Mouse (Mus musculus): ENCODE results near the gene Ciz1. TPM values are rescaled to one million over a fixed set of nuclear protein-coding genes. Genes with fewer than 3 reads are reported as not detected.

The Ciz1 gene
- 225 and 268 TPM in 2 replicates for polyA plus RNA-seq (2012; rRNA removed)

DNA sequence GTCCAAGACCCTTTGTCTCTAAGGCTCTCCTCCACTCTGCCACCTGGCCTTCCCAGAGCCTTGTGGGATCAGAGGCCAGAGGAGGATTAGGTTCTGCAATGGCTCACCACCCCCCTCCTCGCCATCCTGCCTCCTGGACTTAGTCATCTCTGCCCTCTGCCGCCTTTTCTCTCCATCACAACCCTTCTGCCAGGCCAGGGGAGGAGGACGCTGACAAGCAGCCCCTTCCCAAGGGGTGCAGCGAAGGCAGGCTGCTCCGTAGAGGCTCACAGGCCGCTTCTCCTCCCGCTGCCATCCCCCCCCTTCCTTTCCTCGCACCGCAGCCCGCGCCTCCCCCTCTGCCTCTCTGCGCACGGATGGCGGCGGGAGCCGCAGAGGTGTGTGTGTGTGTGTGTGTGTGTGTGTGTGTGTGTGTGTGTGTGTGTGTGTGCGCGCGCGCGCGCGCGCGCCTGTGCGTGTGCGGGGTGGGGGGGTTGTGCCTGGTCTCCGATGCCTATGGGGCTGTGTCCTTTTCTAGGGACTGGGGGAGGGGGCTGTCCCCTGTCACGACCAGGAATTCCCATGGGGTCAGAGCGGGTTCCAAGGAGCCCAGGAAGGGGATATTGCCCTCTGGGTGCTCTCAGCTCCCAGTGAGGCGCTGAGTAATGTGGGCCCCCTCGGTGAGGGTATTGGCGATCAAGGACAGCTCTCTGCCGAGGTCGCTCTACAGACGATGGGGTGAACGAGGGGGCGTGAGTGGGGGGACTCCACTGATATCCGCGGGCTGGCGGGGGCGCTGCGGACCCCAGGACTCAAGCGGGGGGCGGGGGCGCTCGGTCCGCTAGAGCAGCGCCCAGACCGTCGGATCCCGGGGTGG, at the start of gene Ciz1:
Ciz1 (plus strand) TSS at position 177 of the 856 bp plus-strand sequence.
- no peak for TF ChIP-seq CTCF (IDR thresholded peaks at IDR 0.05; ENCODE audit: borderline replicate concordance, extremely low read depth, insufficient read depth, insufficient read length)
- TF ChIP-seq POLR2A (IDR thresholded peaks at IDR 0.05; ENCODE audit: borderline replicate concordance, extremely low read depth, insufficient read depth, insufficient read length, poor library complexity, severe bottlenecking), result peak; percentile 28; the same call in 1 of the 2 replicates
- DNase-seq (ENCODE audit: low read depth), result peak; percentile 85

DNA sequence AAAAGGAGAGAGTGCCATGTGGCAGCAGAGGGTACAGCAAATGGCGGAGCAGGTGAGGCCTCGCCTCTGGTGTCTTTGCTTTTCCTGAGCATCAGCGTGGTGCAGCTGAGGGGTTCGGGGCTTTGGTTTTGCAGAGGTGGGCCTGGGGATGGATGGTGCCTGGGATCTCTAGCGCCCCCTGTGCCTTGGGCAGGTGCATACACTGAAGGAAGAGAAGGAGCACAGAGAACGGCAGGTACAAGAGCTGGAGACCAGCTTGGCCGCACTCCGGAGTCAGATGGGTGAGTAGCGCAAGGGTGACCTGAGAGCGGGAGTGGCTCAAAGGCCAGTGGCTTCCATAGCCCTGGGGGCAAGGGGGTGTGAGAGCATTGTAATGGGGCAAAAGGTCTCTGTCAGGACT, 49.2 kb upstream of the Ciz1 start:
- DNase-seq (ENCODE audit: low read depth), result no peak
- TF ChIP-seq CTCF (IDR thresholded peaks at IDR 0.05; ENCODE audit: borderline replicate concordance, extremely low read depth, insufficient read depth, insufficient read length) (0 out of 2 replicates have a peak, but pooled peaks have one; percentile 4), POLR2A (IDR thresholded peaks at IDR 0.05; ENCODE audit: borderline replicate concordance, extremely low read depth, insufficient read depth, insufficient read length, poor library complexity, severe bottlenecking) (no peak)

DNA sequence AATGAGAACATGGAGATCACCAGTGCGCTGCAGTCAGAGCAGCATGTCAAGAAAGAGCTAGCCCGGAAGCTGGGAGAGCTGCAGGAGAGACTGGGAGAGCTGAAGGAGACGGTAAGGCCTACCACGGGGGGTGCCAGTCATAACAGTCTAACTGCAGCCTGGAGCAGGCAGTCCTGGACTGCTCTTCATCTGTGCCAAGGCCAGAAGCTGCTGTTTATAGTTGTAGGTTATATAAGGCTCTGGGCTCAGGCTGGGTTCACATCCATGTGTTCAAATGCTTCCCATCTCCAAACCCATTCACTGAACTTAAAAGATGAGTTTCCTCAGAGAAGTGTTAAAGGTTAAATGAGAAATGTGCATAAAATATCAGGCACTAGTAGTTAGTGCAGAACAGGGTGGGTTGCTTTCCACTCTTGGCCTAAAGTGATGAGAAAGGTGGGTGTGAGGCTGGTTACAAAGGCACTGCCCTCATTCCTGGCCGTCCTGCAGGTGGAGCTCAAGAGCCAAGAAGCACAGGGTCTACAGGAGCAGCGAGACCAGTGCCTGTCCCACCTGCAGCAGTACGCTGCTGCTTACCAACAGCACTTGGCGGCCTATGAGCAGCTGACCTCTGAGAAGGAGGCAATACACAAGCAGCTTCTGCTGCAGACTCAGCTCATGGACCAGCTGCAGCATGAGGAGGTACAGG, 47.8 kb upstream of the Ciz1 start:
- TF ChIP-seq POLR2A (IDR thresholded peaks at IDR 0.05; ENCODE audit: borderline replicate concordance, extremely low read depth, insufficient read depth, insufficient read length, poor library complexity, severe bottlenecking) (no peak), CTCF (IDR thresholded peaks at IDR 0.05; ENCODE audit: borderline replicate concordance, extremely low read depth, insufficient read depth, insufficient read length) (peak; percentile 71)

DNA sequence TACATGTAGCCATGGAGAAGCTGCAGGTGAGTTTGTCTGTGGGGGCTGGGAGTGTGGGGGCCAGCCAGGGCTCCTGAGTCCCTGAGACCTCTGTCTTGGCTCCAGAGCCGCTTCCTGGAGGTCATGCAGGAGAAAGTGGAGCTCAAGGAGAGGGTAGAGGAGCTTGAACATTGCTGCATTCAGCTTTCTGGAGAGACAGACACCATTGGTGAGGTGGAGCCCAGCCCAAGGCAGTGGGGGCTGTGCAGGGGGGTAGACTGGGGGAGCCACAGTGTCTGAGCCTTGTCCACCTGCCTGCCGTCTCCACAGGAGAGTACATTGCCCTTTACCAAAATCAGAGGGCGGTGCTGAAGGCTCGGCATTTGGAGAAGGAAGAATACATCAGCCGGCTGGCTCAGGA, 46.5 kb upstream of the Ciz1 start:
- DNase-seq (ENCODE audit: low read depth), result no peak
- no peak for TF ChIP-seq CTCF (IDR thresholded peaks at IDR 0.05; ENCODE audit: borderline replicate concordance, extremely low read depth, insufficient read depth, insufficient read length)
- no peak for TF ChIP-seq POLR2A (IDR thresholded peaks at IDR 0.05; ENCODE audit: borderline replicate concordance, extremely low read depth, insufficient read depth, insufficient read length, poor library complexity, severe bottlenecking)

More for the DNA sequence above, 47.8 kb upstream of the Ciz1 start:
- peak; percentile 64 for DNase-seq (ENCODE audit: low read depth)

DNA sequence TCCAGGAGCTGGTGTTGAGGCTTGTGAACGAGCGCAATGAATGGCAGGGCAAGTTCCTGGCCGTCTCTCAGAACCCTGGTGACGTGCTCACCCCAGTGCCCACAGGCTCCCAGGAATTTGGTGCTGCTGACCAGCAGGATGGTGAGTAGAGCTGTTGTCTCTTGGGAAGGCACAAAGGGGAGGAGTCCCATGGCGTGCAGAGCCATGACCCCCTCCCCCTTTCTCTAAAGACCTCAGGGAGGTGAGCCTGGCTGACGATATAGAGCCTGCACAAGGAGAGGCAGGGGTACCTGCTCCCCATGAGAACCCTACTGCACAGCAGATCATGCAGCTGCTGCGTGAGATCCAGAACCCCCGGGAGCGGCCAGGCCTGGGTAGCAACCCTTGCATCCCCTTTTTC, 46.0 kb upstream of the Ciz1 start:
- DNase-seq (ENCODE audit: low read depth), result no peak
- no peak for TF ChIP-seq POLR2A (IDR thresholded peaks at IDR 0.05; ENCODE audit: borderline replicate concordance, extremely low read depth, insufficient read depth, insufficient read length, poor library complexity, severe bottlenecking)
- no peak for TF ChIP-seq CTCF (IDR thresholded peaks at IDR 0.05; ENCODE audit: borderline replicate concordance, extremely low read depth, insufficient read depth, insufficient read length)

DNA sequence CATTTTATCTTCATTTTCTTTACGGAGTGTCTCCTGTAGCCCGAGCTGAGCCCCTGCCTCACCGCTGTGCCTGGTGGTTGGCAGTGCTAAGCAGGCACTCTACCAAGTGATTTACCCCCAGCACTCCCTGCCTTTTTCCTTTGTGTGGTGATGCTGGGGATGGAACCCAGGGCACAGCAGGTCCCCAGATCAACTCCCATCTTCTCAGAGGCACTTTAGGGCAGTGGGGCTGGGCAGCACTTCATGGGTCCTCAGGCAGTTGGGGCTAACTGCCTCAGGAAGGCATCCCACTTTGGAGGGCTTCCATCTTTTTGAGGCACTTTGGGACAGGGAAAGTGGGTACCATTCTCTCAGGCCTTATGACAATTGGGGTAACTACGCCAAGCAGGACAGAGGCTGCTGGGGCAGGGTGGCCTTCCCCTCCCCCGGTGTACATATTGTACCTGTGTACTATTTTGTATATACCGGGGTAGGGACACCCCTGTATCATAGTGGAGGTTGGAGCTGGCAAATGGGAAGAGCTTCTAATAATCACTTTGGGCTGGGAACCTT, 44.8 kb upstream of the Ciz1 start:
- DNase-seq (ENCODE audit: low read depth), result no peak
- no peak for TF ChIP-seq POLR2A (IDR thresholded peaks at IDR 0.05; ENCODE audit: borderline replicate concordance, extremely low read depth, insufficient read depth, insufficient read length, poor library complexity, severe bottlenecking)
- no peak for TF ChIP-seq CTCF (IDR thresholded peaks at IDR 0.05; ENCODE audit: borderline replicate concordance, extremely low read depth, insufficient read depth, insufficient read length)

DNA sequence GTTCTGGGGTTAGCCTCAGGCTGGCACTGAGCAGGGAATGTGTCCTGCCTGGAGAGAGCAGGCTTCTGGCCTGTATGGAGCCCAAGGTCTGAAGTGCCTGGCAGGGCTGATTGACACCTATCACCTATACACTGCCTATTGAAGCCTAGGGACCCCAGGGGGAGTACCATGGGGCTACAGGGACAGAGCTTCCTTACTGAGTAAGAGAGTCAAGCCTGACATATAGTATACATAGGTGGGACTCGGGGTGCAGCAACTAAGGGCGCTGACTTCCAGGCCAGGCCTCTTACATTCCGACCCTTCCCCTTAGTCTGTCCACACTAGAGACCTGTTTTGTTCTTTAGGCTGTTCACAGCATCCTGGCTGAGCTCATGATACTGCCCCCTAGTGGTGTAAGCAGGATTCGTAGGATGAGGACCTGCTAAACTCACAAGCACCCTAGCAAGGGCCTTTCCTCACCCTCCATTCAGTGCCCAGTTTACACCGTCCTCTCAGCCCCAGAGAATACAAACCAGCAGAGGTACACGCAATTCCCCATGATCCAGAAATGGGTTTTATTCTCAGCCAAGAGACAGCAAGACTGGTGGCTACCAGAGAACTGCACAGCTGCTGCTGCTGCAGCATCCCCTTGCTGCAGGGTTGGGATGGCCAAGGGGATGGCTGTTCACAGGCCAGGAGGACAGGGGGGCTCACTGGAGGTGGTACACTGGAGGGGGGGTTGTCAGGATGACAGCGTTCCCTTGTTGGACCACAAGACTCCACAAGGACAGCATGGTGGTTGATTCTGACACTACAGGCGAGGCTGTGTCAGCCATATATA, 44.0 kb upstream of the Ciz1 start:
- DNase-seq (ENCODE audit: low read depth), result peak; percentile 78
- TF ChIP-seq CTCF (IDR thresholded peaks at IDR 0.05; ENCODE audit: borderline replicate concordance, extremely low read depth, insufficient read depth, insufficient read length) (peak; percentile 85; the same call in 1 of the 2 replicates), POLR2A (IDR thresholded peaks at IDR 0.05; ENCODE audit: borderline replicate concordance, extremely low read depth, insufficient read depth, insufficient read length, poor library complexity, severe bottlenecking) (no peak)

DNA sequence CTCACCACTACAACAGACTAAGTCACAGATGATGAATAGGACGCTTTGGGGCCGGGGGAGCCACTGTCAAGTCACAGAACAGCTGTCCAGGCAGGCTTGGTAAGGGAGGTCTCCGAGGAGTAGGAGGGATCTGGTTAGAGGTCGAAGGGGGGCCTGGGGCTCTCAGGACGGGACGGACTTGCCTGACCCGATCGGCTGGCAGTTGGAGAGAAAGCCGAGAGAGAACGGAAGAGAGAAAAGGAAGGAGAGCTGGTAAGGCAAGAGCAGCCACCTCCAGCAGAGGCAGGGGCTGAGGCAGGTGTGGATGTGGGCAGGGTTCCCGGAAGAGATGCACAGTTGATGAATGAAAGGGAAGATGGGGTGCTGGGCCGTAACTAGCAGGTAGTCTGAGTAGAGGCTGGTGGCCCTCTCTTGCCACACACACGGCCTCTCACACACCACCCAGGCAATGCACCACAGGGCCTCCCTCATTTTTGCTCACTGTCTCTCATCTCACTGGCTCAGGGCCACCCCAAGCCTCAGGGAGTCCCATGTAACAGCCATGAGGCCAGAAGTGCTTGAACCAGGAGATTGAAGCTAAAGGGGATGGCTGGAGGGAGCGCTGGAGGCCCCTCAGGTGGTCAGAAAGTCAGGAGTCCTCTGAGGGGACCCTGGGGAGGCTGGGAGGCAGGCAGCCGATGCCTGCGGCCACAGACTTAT, 43.1 kb upstream of the Ciz1 start:
- TF ChIP-seq CTCF (IDR thresholded peaks at IDR 0.05; ENCODE audit: borderline replicate concordance, extremely low read depth, insufficient read depth, insufficient read length) (no peak), POLR2A (IDR thresholded peaks at IDR 0.05; ENCODE audit: borderline replicate concordance, extremely low read depth, insufficient read depth, insufficient read length, poor library complexity, severe bottlenecking) (no peak)
- DNase-seq (ENCODE audit: low read depth), result no peak

DNA sequence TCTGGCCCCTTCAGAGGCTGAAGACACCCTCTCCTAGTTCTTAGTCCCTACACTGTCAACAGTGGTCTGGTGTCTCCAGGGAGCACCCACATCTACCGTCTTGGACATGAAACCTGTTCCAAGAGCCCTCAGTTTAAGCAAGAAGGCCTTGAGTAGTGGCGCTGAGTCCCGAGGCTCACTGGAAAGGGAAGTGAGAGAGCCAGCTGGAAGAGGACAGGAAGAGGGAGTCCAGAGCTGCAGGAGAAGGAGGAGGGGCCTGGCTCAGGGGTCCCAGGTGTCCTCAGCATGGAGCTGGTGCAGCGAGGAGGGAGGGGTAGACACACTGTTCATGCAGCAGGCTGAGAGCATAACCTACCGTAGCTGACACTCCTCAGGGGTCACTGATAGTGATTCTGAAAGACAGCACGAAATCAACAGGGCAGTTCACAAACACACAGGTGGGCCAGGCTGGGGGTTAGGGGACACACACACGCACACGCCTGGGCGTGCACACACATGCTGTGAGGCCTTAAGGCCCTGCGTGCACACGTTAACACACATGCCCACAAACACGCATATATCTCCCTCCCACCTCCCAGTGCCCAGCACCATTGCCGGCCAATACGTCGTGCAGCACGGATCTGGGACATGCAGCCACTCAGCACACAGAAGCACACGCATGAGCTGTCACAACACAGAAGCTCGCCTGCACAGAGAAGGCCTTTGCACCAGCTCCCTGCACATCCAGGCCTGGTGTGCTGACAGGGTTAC, 41.9 kb upstream of the Ciz1 start:
- no peak for TF ChIP-seq POLR2A (IDR thresholded peaks at IDR 0.05; ENCODE audit: borderline replicate concordance, extremely low read depth, insufficient read depth, insufficient read length, poor library complexity, severe bottlenecking)
- no peak for TF ChIP-seq CTCF (IDR thresholded peaks at IDR 0.05; ENCODE audit: borderline replicate concordance, extremely low read depth, insufficient read depth, insufficient read length)
- no peak for DNase-seq (ENCODE audit: low read depth)

Data from brain, embryonic 14.5 days (tissue).